Mouse (Mus musculus) myocyte (in vitro differentiated cells): ENCODE measurements around the gene Stk17b.

Source experiments
- E2F4 ChIP-seq: IDR thresholded peaks from one replicate; pipeline ENCODE4 v1.6.1; 2011; ENCODE audit warnings: mild to moderate bottlenecking, control low read depth, moderate library complexity; ENCODE audit not compliant: insufficient read depth
- POLR2A ChIP-seq: IDR thresholded peaks from one replicate; pipeline ENCODE4 v1.6.1; 2011; ENCODE audit warnings: low read depth, mild to moderate bottlenecking, control low read depth, moderate library complexity; ENCODE audit not compliant: insufficient read length
- USF1 ChIP-seq: IDR thresholded peaks from one replicate; pipeline ENCODE4 v1.6.1; 2011; ENCODE audit warnings: low read depth, mild to moderate bottlenecking, control low read depth, moderate library complexity

DNA sequence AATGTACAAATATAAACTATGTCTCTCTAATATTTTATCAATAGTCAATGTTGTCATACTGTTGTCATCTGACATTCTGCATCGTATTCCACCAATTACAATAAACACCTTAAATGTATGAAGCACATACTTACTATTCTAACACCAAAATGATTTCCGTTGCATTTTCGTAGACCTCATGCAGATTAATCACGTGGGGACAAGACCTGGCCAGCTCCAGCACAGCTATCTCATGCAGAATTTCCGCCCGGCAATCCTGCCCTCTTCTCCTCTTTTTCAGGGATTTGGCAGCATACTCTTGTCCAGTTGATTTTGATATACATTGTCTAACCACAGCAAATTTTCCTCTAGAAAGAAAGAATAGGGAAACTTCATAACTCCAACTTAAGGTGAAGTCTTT is 13.5 kb downstream of the Stk17b start:
- TF ChIP-seq POLR2A (no peak), E2F4 (no peak), USF1 (no peak)
